Mouse (Mus musculus): ENCODE data around the gene Gpr156.
"Not testable (repeated sequence)": the region's sequence is repeated elsewhere in the genome, so short reads cannot be mapped to it uniquely, and the experiment has no call there.

GRCm38 (mm10) chr16:37962696-37963095, 46.4 kb downstream of the Gpr156 start:
- not testable (repeated sequence) for TF ChIP-seq EP300, CTCF (IDR thresholded peaks at IDR 0.05)

All from lung, postnatal 0 days (tissue).